ENCODE assay signal across 26 mouse cellular contexts in the genomic region with DNA sequence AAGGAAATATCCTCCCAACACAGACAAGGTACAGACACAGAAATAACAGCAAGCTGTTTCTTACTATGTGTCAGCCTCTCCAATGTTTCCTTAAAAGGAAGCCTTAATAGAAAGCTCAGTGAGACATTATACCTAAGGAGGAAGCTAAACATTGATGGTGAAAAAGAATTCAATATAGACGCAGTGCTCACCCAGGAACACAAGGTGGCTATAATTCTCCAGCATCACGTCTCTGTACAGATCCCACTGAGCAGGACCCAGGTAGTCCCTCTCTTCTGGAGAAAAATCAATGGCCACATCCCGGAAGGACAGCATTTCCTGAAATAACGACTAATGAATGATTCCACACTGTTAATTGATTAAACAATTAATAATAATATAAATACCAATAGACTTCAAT. TPM values are rescaled to one million over a fixed set of nuclear protein-coding genes. Genes with fewer than 3 reads are reported as not detected.
A peak's percentile ranks its signal among the peaks of the same experiment; 100 is the strongest.
DNase-seq lines count a peak whose midpoint lies in the region; ATAC-seq and TF ChIP-seq lines count a peak whose summit lies in the region.
"Had no signal": no experiment of that assay in that cellular context is flagged by ENCODE, and none has a peak within 500 bp of the region (broad histone marks: within the 10 kb centered on the region; RNA-seq: fewer than 3 reads in every experiment).

No protein-coding gene starts in this region.

- peak overlapping the region; percentile 23 for H3K4me3 ChIP-seq in megakaryocyte, embryonic 14.5 days (replicated peaks)
- no peak overlapping the region for H3K4me3 ChIP-seq in CH12.LX (replicated peaks in 1 of 3; ENCODE audit: low read depth in 2 of 3, low read length in 2 of 3, poor library complexity in 1 of 3)
- H3K4me3 ChIP-seq: forebrain, embryonic 10.5 days; limb, embryonic 12.5 days; myocyte; neural tube, embryonic 15.5 days had no signal

- H3K4me2 ChIP-seq in CH12.LX (ENCODE audit: insufficient read depth, low read depth, poor library complexity, severe bottlenecking): no peak overlapping the region
- H3K4me2 ChIP-seq: limb, embryonic 12.5 days; neural tube, embryonic 15.5 days had no signal

- H3K9me3 ChIP-seq in megakaryocyte, embryonic 14.5 days: no peaks in the 10 kb centered on the region
- no peaks in the 10 kb centered on the region for H3K9me3 ChIP-seq in CH12.LX (replicated peaks; ENCODE audit: low read length)
- H3K9me3 ChIP-seq: forebrain, embryonic 10.5 days; limb, embryonic 12.5 days; liver, embryonic 15.5 days; neural tube, embryonic 15.5 days had no signal

- H3K36me3 ChIP-seq in megakaryocyte, embryonic 14.5 days (replicated peaks; ENCODE audit: low read length): peaks cover 42% of the 10 kb centered on the region
- peaks cover 0 to 15% of the 10 kb centered on the region in 2 experiments for H3K36me3 ChIP-seq in CH12.LX (replicated peaks in 1 of 2; ENCODE audit: control insufficient read depth in 1 of 2, insufficient read depth in 1 of 2, low read length in 1 of 2)
- peaks cover 7% of the 10 kb centered on the region; the same call in 1 of the 2 replicates for H3K36me3 ChIP-seq in splenic B cell, adult 2 months (ENCODE audit: control insufficient read depth, insufficient read depth, low read length, poor library complexity, severe bottlenecking)
- H3K36me3 ChIP-seq: forebrain, embryonic 10.5 days; limb, embryonic 12.5 days had no signal

- no peak for TF ChIP-seq EP300 in CH12.LX (IDR thresholded peaks at IDR 0.05; ENCODE audit: low read length)

- dilution Hi-C loops in CH12.LX (cut with MboI; ENCODE audit: extremely low pct_ligation_motif_present, extremely low pct_unique_long_range_greater_than_20kb, low sequenced_read_pairs): no loop called here

- peak; percentile 42 for TF ChIP-seq RAD21 in CH12.LX (IDR thresholded peaks at IDR 0.05; ENCODE audit: low read depth, low read length)

- no peaks in the 10 kb centered on the region for H3K27me3 ChIP-seq in megakaryocyte, embryonic 14.5 days (replicated peaks)
- no peaks in the 10 kb centered on the region for H3K27me3 ChIP-seq in CH12.LX (replicated peaks)
- H3K27me3 ChIP-seq in splenic B cell, adult 2 months (ENCODE audit: control insufficient read depth, insufficient read depth, low read length, poor library complexity, severe bottlenecking): no peaks in the 10 kb centered on the region
- H3K27me3 ChIP-seq: limb, embryonic 12.5 days; liver, embryonic 15.5 days; neural tube, embryonic 15.5 days had no signal

- H3K27ac ChIP-seq in CH12.LX (ENCODE audit: insufficient read depth, low read depth): no peak overlapping the region
- H3K27ac ChIP-seq: forebrain, embryonic 10.5 days; hindbrain, postnatal 0 days; limb, embryonic 12.5 days; liver, embryonic 15.5 days; neural tube, embryonic 15.5 days had no signal

- H3K9ac ChIP-seq in CH12.LX (ENCODE audit: insufficient read depth, low read depth): no peak overlapping the region
- H3K9ac ChIP-seq: limb, embryonic 12.5 days; neural tube, embryonic 15.5 days had no signal

- peaks cover 23% of the 10 kb centered on the region for H3K4me1 ChIP-seq in megakaryocyte, embryonic 14.5 days
- peaks cover 4 to 19% of the 10 kb centered on the region in 2 experiments for H3K4me1 ChIP-seq in CH12.LX (ENCODE audit: control insufficient read depth in 1 of 2, insufficient read depth in 2 of 2)

- no peak for ATAC-seq in megakaryocyte, adult 5-6 weeks (ENCODE audit: poor library complexity, severe bottlenecking)
- ATAC-seq in frontal cortex, adult (ENCODE audit: low TSS enrichment): no peak
- ATAC-seq: hindbrain, postnatal 0 days; lung, postnatal 0 days had no signal

- in situ Hi-C loops in CH12.LX (cut with MboI; ENCODE audit: low pct_ligation_motif_present, low pct_unique_long_range_greater_than_20kb, low sequenced_read_pairs): no loop called here

- no peak for TF ChIP-seq POLR2A in CH12.LX (IDR thresholded peaks at IDR 0.05; ENCODE audit: low read depth, low read length)

- TF ChIP-seq CTCF in CH12.LX (conservative IDR thresholded peaks at IDR 0.05 in 1 of 2, IDR thresholded peaks at IDR 0.05 in 1 of 2; ENCODE audit: low read depth in 2 of 2, low read length in 2 of 2): peak in 1 of 2 experiments; percentile 56; a peak in 2 of 4 replicates

- intact Hi-C loops in gastrocnemius, postnatal 14 days (cut with DNase I; ENCODE audit: low total_unique reads): no loop called here

- DNase-seq in CH12.LX (ENCODE audit: extremely low read depth) (peak; percentile 22), NIH3T3 (ENCODE audit: low read depth) (peak; percentile 25)
- DNase-seq in splenic B cell, adult 2 months (ENCODE audit: low read depth, low spot score): peak; percentile 6
- no peak for DNase-seq in gastrocnemius, postnatal 14 days
- DNase-seq: adrenal gland, postnatal 36 days; cerebellum, adult 2 months; cerebellum, postnatal 36 days; gastrocnemius, postnatal 25 days; kidney, adult 2 months; kidney, postnatal 25 days; midbrain, embryonic 14.5 days; right cerebral cortex, postnatal 25 days; thymus, postnatal 14 days had no signal

- peaks cover 3% of the 10 kb centered on the region; the same call in 1 of the 2 replicates for H3K79me2 ChIP-seq in CH12.LX (replicated peaks; ENCODE audit: control insufficient read depth, extremely low read depth, insufficient read depth, poor library complexity, severe bottlenecking)

TF ChIP-seq in CH12.LX, 34 proteins besides CTCF, POLR2A, EP300 and RAD21:
- TF ChIP-seq RCOR1 (conservative IDR thresholded peaks at IDR 0.05; ENCODE audit: low read depth, low read length): no peak
- TF ChIP-seq SMC3 (IDR thresholded peaks at IDR 0.05; ENCODE audit: low read depth, low read length): peak; percentile 57

RNA-seq across cellular contexts. Expression of a gene that starts 2.5 kb away (rescaled TPM):
- polyA plus RNA-seq in megakaryocyte, embryonic 14.5 days (2012; ENCODE audit: insufficient read depth, low replicate concordance): not detected in 2 replicates
- total RNA-seq in megakaryocyte, adult 5-6 weeks (2015): 8.5 and 12.3 TPM in 2 replicates
- 7.5 and 9.0 TPM in 2 replicates for total RNA-seq in megakaryocyte, adult 5-6 weeks (2017)
- 4.7 and 4.8 TPM in 2 replicates for total RNA-seq in CH12.LX (2012; rRNA removed)
- 8.0 and 8.7 TPM in 2 replicates for total RNA-seq in CH12.LX (2014; rRNA removed)
- polyA plus RNA-seq in CH12.LX (2012; ENCODE audit: insufficient read length, low read depth): 1.8 and 2.1 TPM in 2 replicates
- total RNA-seq in gastrocnemius, postnatal 14 days (2021): 1 to 10 TPM; 6.5 to 8.4 TPM

RNA-seq across cellular contexts. Expression of a gene that starts 18.8 kb away (rescaled TPM):
- polyA plus RNA-seq in megakaryocyte, embryonic 14.5 days (2012; ENCODE audit: insufficient read depth, low replicate concordance): not detected in 2 replicates
- total RNA-seq in megakaryocyte, adult 5-6 weeks (2015): 6.5 and 8.7 TPM in 2 replicates
- 7.2 and 11.0 TPM in 2 replicates for total RNA-seq in megakaryocyte, adult 5-6 weeks (2017)
- total RNA-seq in CH12.LX (2012; rRNA removed): 4.3 and 5.2 TPM in 2 replicates
- total RNA-seq in CH12.LX (2014; rRNA removed): 5.9 and 6.4 TPM in 2 replicates
- 2.7 and 2.9 TPM in 2 replicates for polyA plus RNA-seq in CH12.LX (2012; ENCODE audit: insufficient read length, low read depth)
- total RNA-seq in gastrocnemius, postnatal 14 days (2021): 1 to 10 TPM; 3.6 to 3.7 TPM

RNA-seq across cellular contexts. Expression of a gene that starts 30.1 kb away (rescaled TPM):
- polyA plus RNA-seq in megakaryocyte, embryonic 14.5 days (2012; ENCODE audit: insufficient read depth, low replicate concordance): 0.13 TPM in 1 of 2 replicates, not detected in the other
- total RNA-seq in megakaryocyte, adult 5-6 weeks (2015): 4.1 and 6.9 TPM in 2 replicates
- 8.6 and 9.2 TPM in 2 replicates for total RNA-seq in megakaryocyte, adult 5-6 weeks (2017)
- total RNA-seq in CH12.LX (2012; rRNA removed): 7.1 and 7.6 TPM in 2 replicates
- 16.8 and 23.6 TPM in 2 replicates for total RNA-seq in CH12.LX (2014; rRNA removed)
- 6.1 and 6.5 TPM in 2 replicates for polyA plus RNA-seq in CH12.LX (2012; ENCODE audit: insufficient read length, low read depth)
- total RNA-seq in gastrocnemius, postnatal 14 days (2021): 1 to 10 TPM; 3.0 to 4.2 TPM

RNA-seq across cellular contexts. Expression of a gene that starts 44.4 kb away (rescaled TPM):
- not detected in 2 replicates for polyA plus RNA-seq in megakaryocyte, embryonic 14.5 days (2012; ENCODE audit: insufficient read depth, low replicate concordance)
- total RNA-seq in megakaryocyte, adult 5-6 weeks (2015): 3.0 TPM in 1 of 2 replicates, not detected in the other
- total RNA-seq in megakaryocyte, adult 5-6 weeks (2017): not detected in 2 replicates
- total RNA-seq in CH12.LX (2012; rRNA removed) (0.08 TPM in 1 of 2 replicates, not detected in the other), CH12.LX (2014; rRNA removed) (not detected in 2 replicates)
- polyA plus RNA-seq in CH12.LX (2012; ENCODE audit: insufficient read length, low read depth): not detected in 2 replicates
- under 1 TPM in 1 of 2 experiments, not detected in 1; 0.23 TPM for total RNA-seq in gastrocnemius, postnatal 14 days (2021)
- total RNA-seq: adrenal gland, postnatal 36 days; gastrocnemius, postnatal 25 days; hematopoietic stem cell, adult 5-6 weeks; hindbrain, postnatal 0 days had no signal
- polyA plus RNA-seq: cerebellum, adult 2 months; forebrain, embryonic 10.5 days; heart, embryonic 16.5 days; hindbrain, postnatal 0 days; kidney, adult 2 months; liver, embryonic 15.5 days; myocyte; neural tube, embryonic 15.5 days; stomach, embryonic 16.5 days had no signal

RNA-seq across cellular contexts. Expression of a gene that starts 44.4 kb away (rescaled TPM):
- polyA plus RNA-seq in megakaryocyte, embryonic 14.5 days (2012; ENCODE audit: insufficient read depth, low replicate concordance): 0.17 TPM in 1 of 2 replicates, not detected in the other
- 26.3 and 38.3 TPM in 2 replicates for total RNA-seq in megakaryocyte, adult 5-6 weeks (2015)
- 21.2 and 23.2 TPM in 2 replicates for total RNA-seq in megakaryocyte, adult 5-6 weeks (2017)
- total RNA-seq in CH12.LX (2012; rRNA removed) (11.4 and 12.2 TPM in 2 replicates), CH12.LX (2014; rRNA removed) (20.7 and 25.0 TPM in 2 replicates)
- polyA plus RNA-seq in CH12.LX (2012; ENCODE audit: insufficient read length, low read depth): 10.3 and 13.8 TPM in 2 replicates
- 1 to 10 TPM; 5.1 to 5.8 TPM for total RNA-seq in gastrocnemius, postnatal 14 days (2021)
